In genomic region chr16:64845947-64846346, GRCm38 (mm10) we compare ENCODE assay signal across 9 mouse cellular contexts. TPM values are rescaled to one million over a fixed set of nuclear protein-coding genes. Genes with fewer than 3 reads are reported as not detected.
DNase-seq lines count a peak whose midpoint lies in the region; ATAC-seq lines count a peak whose summit lies in the region.
"Had no signal": no experiment of that assay in that cellular context is flagged by ENCODE, and none has a peak within 500 bp of the region (broad histone marks: within the 10 kb centered on the region; RNA-seq: fewer than 3 reads in every experiment).

No protein-coding gene starts in this region.

- peak; percentile 5 for DNase-seq in embryo, embryonic 11 days
- DNase-seq in embryo, embryonic 9.5 days (ENCODE audit: extremely low spot score) = no peak
- peak; percentile 13 for DNase-seq in retina, embryonic 14.5 days (ENCODE audit: low spot score)
- DNase-seq in retina, postnatal 1 day = no peak
- peak; percentile 25 for DNase-seq in lung, postnatal 36 days
- no peak for DNase-seq in right cerebral cortex, postnatal 4 days
- no peak for DNase-seq in left cerebral cortex, adult 18-20 months (ENCODE audit: low spot score in 2 of 2)

- 84% methylated on average over 8 of the region's 8 CpGs for WGBS in hindbrain, embryonic 16.5 days

- H3K4me1 ChIP-seq in hindbrain, embryonic 16.5 days (ENCODE audit: control insufficient read depth, insufficient read depth, low read depth, low read length) = peaks cover 6% of the 10 kb centered on the region

- no peak overlapping the region for H3K4me2 ChIP-seq in hindbrain, embryonic 16.5 days (ENCODE audit: low read length)
- H3K4me2 ChIP-seq: hindbrain, embryonic 15.5 days had no signal

- H3K9ac ChIP-seq in hindbrain, embryonic 16.5 days (ENCODE audit: low read depth, low read length) = no peak overlapping the region
- H3K9ac ChIP-seq: hindbrain, embryonic 15.5 days had no signal

- H3K36me3 ChIP-seq in hindbrain, embryonic 16.5 days (ENCODE audit: control insufficient read depth, insufficient read depth, low read length) = no peaks in the 10 kb centered on the region
- H3K36me3 ChIP-seq: hindbrain, embryonic 15.5 days had no signal

- H3K9me3 ChIP-seq in hindbrain, embryonic 16.5 days (ENCODE audit: control insufficient read depth, low read length) = no peaks in the 10 kb centered on the region
- H3K9me3 ChIP-seq: hindbrain, embryonic 15.5 days had no signal

- no peak overlapping the region for H3K27ac ChIP-seq in hindbrain, embryonic 16.5 days (ENCODE audit: low read depth, low read length)
- H3K27ac ChIP-seq: hindbrain, embryonic 15.5 days had no signal

- no peaks in the 10 kb centered on the region for H3K27me3 ChIP-seq in hindbrain, embryonic 16.5 days (replicated peaks; ENCODE audit: control insufficient read depth, insufficient read depth, low read length)
- H3K27me3 ChIP-seq: hindbrain, embryonic 15.5 days had no signal

- no peak overlapping the region for H3K4me3 ChIP-seq in hindbrain, embryonic 16.5 days (ENCODE audit: low read length)
- H3K4me3 ChIP-seq: hindbrain, embryonic 15.5 days had no signal

- ATAC-seq in hindbrain, embryonic 16.5 days = no peak

RNA-seq across cellular contexts. Expression of gene Zfp654, which starts 5.5 kb away (rescaled TPM):
- polyA plus RNA-seq in hindbrain, embryonic 16.5 days (2015; fragmentation: Nextera tagmentation; extraction: Ambion mirVana) = 4.3 and 5.0 TPM in 2 replicates
- 10 to 100 TPM; 17.1 to 17.7 TPM for total RNA-seq in left cerebral cortex, adult 18-20 months (2021)

RNA-seq across cellular contexts. Expression of gene Cggbp1, which starts 5.8 kb away (rescaled TPM):
- polyA plus RNA-seq in hindbrain, embryonic 16.5 days (2015; fragmentation: Nextera tagmentation; extraction: Ambion mirVana) = 59.4 and 68.2 TPM in 2 replicates
- 10 to 100 TPM; 59.0 to 62.7 TPM for total RNA-seq in left cerebral cortex, adult 18-20 months (2021)

Comparison
In these comparisons a context has a peak if more than half of its experiments do, and no peak if none do; other contexts are left out.
1. DNase-seq: peak in embryo, embryonic 11 days (single experiment), retina, embryonic 14.5 days (single experiment) and lung, postnatal 36 days (single experiment); none in embryo, embryonic 9.5 days (single experiment), retina, postnatal 1 day (single experiment), right cerebral cortex, postnatal 4 days (single experiment) and left cerebral cortex, adult 18-20 months (0 of 2).